Mouse (Mus musculus) heart, embryonic 11.5 days (tissue): ENCODE measurements around the gene Olfr90. TPM values are rescaled to one million over a fixed set of nuclear protein-coding genes. Genes with fewer than 3 reads are reported as not detected.
"Not testable (repeated sequence)": the region's sequence is repeated elsewhere in the genome, so short reads cannot be mapped to it uniquely, and the experiment has no call there.

ENCODE experiments used
- ATAC-seq: fragments of 200-750 bp; cut with Nextera tagmentation; replicated peaks from 2 replicates; pipeline ENCODE4 v1.8.0; 2017; ENCODE audit warnings: moderate library complexity; ENCODE audit not compliant: insufficient number of reproducible peaks, low FRiP score, low TSS enrichment
- H3K27ac ChIP-seq: fragments of 300-500 bp; sonication (generic); 2 replicates; pipeline ENCODE4 v1.5.1; 2014; ENCODE audit warnings: mild to moderate bottlenecking, low read depth, low read length
- H3K27me3 ChIP-seq: fragments of 300-500 bp; sonication (generic); 2 replicates; pipeline ENCODE4 v1.6.1; 2014; ENCODE audit warnings: mild to moderate bottlenecking, low read length, mixed read lengths; ENCODE audit not compliant: control insufficient read depth, insufficient read depth
- H3K36me3 ChIP-seq: fragments of 300-500 bp; sonication (generic); 2 replicates; pipeline ENCODE4 v1.6.1; 2014; ENCODE audit warnings: mild to moderate bottlenecking, low read length, moderate library complexity, mixed read lengths; ENCODE audit not compliant: control insufficient read depth, insufficient read depth
- H3K4me1 ChIP-seq: fragments of 300-500 bp; sonication (generic); 2 replicates; pipeline ENCODE4 v1.6.1; 2014; ENCODE audit warnings: low read length; ENCODE audit not compliant: control insufficient read depth, insufficient read depth
- H3K4me2 ChIP-seq: fragments of 300-500 bp; sonication (generic); 2 replicates; pipeline ENCODE4 v1.6.1; 2014; ENCODE audit warnings: mild to moderate bottlenecking, moderate library complexity
- H3K4me3 ChIP-seq: fragments of 300-500 bp; sonication (generic); 2 replicates; pipeline ENCODE4 v1.5.1; 2014; ENCODE audit warnings: low read depth, low read length
- H3K9ac ChIP-seq: fragments of 300-500 bp; sonication (generic); 2 replicates; pipeline ENCODE4 v1.6.1; 2014; ENCODE audit warnings: mild to moderate bottlenecking, low read depth, low read length, moderate library complexity
- H3K9me3 ChIP-seq: fragments of 300-500 bp; sonication (generic); replicated peaks from 2 replicates; pipeline ENCODE4 v1.6.1; 2016; ENCODE audit warnings: low read length; ENCODE audit not compliant: control insufficient read depth
- whole genome bisulfite sequencing: fragments of 180-500 bp; shearing (Covaris S2); extraction: QIAGEN DNeasy Blood & Tissue Kit; methylation state at CpG from one replicate; pipeline ENCODE4 v1.1.7; 2014; ENCODE audit not compliant: insufficient replicate concordance; 5-methylcytosine and 5-hydroxymethylcytosine counted together
- polyA plus RNA-seq: library from polyadenylated mRNA; unstranded; fragments of >200 nt; fragmentation: Nextera tagmentation; extraction: Ambion mirVana; gene quantifications from 2 replicates; pipeline ENCODE4 v1.2.1, GENCODE M21; 2014

Gene Olfr90
- not detected in 2 replicates for polyA plus RNA-seq

DNA sequence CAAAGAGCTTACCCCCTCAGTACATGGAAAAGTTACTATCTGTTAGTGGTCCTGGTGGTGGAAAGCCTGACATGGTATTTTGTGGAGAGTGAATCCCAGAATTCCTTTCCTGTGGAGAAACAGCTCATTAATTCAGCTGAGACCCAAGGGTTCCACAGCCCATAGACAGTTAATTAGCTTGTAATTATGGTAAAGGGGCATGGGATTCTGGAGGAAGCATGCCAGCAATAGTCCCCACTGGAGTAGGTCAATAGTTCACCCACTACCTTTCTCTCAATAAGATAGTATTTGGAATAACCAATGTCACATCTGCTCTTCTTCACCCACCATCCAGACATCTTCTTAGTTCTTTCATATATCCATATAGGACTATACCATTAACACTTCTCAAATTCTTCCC, at the start of gene Olfr90:
Gene Olfr90, minus strand, starts transcription at position 101 of the 400 bp plus-strand sequence.
- Histone ChIP-seq H3K27ac (no peak within 1 kb of the TSS), H3K36me3 (no peaks in the 10 kb centered on the region), H3K4me2 (no peak within 1 kb of the TSS), H3K4me1 (no peaks in the 10 kb centered on the region), H3K27me3 (no peaks in the 10 kb centered on the region), H3K4me3 (no peak within 1 kb of the TSS), H3K9ac (no peak within 1 kb of the TSS), H3K9me3 (no peaks in the 10 kb centered on the region)
- ATAC-seq, result no peak

DNA sequence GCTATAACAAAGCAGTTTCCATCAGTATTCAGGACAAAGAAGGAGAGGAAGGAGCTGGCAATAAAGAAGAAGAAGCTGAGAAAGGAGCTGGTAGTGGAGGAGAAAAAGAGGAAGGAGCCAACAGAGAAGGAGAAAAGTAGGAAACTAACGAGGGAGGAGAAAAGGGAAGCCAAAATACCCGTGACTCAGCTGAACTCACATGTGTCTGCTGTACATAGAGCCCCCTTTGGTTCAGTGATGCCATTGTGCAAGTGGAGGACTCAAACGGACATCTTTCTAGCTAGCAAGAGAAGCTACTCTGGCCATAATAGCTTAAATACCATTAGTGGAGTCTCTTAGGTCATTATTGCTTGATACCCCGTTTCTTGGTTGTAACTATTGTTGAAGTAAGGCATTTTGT, 43.1 kb upstream of the Olfr90 start:
- ATAC-seq, H3K36me3 ChIP-seq, H3K9me3 ChIP-seq, H3K4me1 ChIP-seq, H3K9ac ChIP-seq, H3K27me3 ChIP-seq, H3K4me3 ChIP-seq, H3K27ac ChIP-seq, H3K4me2 ChIP-seq: not testable (repeated sequence)
- 72% methylated on average over 4 of the region's 4 CpGs for WGBS

DNA sequence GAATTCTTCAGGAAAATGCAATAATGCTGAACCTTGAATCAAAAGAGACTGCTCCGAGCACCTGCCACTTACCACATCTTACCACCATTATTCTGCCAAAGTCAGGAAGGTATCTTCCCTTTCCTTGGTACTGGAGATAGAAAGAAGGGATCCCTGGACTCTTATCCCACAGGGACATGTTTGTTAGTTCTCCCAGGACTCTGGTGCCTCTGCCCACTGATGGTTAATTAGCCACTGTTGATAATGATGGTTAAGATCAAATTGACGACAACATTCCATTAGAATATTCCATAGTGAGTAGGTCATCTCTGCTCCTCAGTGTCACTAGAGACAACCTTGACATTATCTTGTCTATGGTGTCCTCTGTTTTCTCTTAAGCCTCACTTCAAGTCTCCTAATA, 31.7 kb upstream of the Olfr90 start, which contains the start of gene Olfr92:
Gene Olfr92, minus strand, starts transcription at position 101 of the 400 bp plus-strand sequence.
- Histone ChIP-seq H3K4me3 (no peak within 1 kb of the TSS), H3K4me1 (no peaks in the 10 kb centered on the region), H3K9ac (no peak within 1 kb of the TSS), H3K36me3 (no peaks in the 10 kb centered on the region), H3K27ac (no peak within 1 kb of the TSS), H3K27me3 (no peaks in the 10 kb centered on the region), H3K9me3 (no peaks in the 10 kb centered on the region), H3K4me2 (no peak within 1 kb of the TSS)
- no peak for ATAC-seq
- 71% methylated on average over 2 of the region's 2 CpGs for WGBS

DNA sequence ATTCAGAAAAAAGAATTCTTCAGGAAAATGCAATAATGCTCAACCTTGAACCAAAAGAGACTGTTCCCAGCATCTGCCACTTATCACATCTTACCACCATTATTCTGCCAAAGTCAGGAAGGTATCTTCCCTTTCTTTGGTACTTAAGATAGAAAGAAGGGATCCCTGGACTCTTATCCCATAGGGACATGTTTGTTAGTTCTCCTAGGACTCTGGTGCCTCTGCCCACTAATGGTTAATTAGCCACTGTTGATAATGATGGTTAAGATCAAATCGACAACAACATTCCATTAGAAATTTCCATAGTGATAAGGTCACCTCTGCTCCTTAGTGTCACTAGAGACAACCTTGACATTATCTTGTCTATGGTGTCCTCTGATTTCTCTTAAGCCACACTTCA, 9.9 kb upstream of the Olfr90 start, which contains the start of gene Olfr91:
Gene Olfr91, minus strand, starts transcription at position 101 of the 400 bp plus-strand sequence.
- ATAC-seq, result no peak
- Histone ChIP-seq H3K4me3 (no peak within 1 kb of the TSS), H3K4me1 (no peaks in the 10 kb centered on the region), H3K4me2 (no peak within 1 kb of the TSS), H3K9ac (no peak within 1 kb of the TSS), H3K9me3 (no peaks in the 10 kb centered on the region), H3K27ac (no peak within 1 kb of the TSS), H3K27me3 (no peaks in the 10 kb centered on the region), H3K36me3 (no peaks in the 10 kb centered on the region)
- 68% methylated on average over 1 of the region's 1 CpGs for whole genome bisulfite sequencing

DNA sequence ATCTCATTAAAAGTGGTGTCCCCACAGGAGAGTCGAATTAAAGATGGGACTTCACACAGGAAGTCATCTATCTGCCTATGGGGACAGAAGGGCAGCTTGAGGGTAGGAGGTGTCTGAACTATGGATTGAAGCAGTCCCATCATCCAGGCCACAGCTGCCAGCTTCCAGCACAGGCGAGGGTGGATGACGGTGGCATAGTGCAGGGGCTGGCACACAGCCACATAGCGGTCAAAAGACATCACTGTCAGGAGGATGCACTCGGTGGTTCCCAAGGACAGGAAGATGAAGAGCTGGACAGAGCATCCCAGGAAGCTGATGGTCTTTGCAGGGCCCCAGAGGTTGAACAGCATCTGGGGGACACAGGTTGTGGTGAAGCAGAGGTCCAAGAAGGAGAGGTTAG, 5.0 kb upstream of the Olfr90 start:
- Histone ChIP-seq H3K4me2 (no peak overlapping the region), H3K4me3 (no peak overlapping the region), H3K4me1 (no peaks in the 10 kb centered on the region), H3K27me3 (no peaks in the 10 kb centered on the region), H3K9me3 (no peaks in the 10 kb centered on the region), H3K36me3 (no peaks in the 10 kb centered on the region), H3K27ac (no peak overlapping the region), H3K9ac (no peak overlapping the region)
- ATAC-seq, result no peak
- 75% methylated on average over 5 of the region's 5 CpGs for WGBS

DNA sequence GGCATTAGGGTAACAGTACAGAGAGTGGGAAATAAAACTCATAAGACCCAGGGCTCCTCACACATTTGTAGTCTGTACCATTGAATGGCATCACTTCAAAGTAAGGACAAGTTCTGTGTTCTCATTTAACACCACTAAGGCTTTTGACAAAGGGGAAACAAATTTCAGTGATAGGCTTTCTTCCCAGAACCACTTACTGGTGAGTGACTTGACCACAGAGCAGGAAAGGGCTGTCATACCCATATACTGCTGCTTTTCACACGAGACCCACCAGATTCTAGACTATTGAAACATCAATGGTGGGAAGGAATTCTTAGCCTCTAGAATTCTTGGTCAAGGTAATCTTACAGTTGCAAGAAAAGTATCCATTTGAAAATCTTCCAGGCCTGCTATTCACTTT, 3.9 kb upstream of the Olfr90 start:
- no peak overlapping the region for H3K9ac ChIP-seq
- no peak for ATAC-seq
- H3K4me2 ChIP-seq, result no peak overlapping the region
- no peak overlapping the region for H3K4me3 ChIP-seq
- H3K4me1 ChIP-seq, result no peaks in the 10 kb centered on the region
- no peaks in the 10 kb centered on the region for H3K27me3 ChIP-seq
- WGBS, result 73% methylated on average over 1 of the region's 1 CpGs
- no peak overlapping the region for H3K27ac ChIP-seq
- H3K9me3 ChIP-seq, result no peaks in the 10 kb centered on the region
- H3K36me3 ChIP-seq, result no peaks in the 10 kb centered on the region

DNA sequence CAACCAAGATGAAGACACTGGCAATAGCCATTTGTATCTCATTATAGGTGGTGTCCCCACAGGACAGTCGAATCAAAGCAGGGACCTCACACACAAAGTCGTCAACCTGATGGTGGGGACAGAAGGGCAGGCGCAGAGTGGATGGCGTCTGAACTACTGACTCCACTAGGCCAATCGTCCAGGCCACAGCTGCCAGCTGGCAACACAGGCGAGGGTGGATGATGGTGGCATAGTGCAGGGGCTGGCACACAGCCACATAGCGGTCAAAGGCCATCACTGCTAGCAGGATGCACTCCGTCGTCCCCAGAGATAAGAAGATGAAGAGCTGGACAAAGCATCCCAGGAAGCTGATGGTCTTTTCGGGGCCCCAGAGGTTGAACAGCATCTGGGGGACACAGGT, 2.8 kb downstream of the Olfr90 start:
- 66% methylated on average over 10 of the region's 10 CpGs for WGBS
- Histone ChIP-seq H3K4me1 (no peaks in the 10 kb centered on the region), H3K36me3 (no peaks in the 10 kb centered on the region), H3K4me3 (no peak overlapping the region), H3K4me2 (no peak overlapping the region), H3K9ac (no peak overlapping the region), H3K27ac (no peak overlapping the region), H3K27me3 (no peaks in the 10 kb centered on the region), H3K9me3 (no peaks in the 10 kb centered on the region)
- ATAC-seq, result no peak

DNA sequence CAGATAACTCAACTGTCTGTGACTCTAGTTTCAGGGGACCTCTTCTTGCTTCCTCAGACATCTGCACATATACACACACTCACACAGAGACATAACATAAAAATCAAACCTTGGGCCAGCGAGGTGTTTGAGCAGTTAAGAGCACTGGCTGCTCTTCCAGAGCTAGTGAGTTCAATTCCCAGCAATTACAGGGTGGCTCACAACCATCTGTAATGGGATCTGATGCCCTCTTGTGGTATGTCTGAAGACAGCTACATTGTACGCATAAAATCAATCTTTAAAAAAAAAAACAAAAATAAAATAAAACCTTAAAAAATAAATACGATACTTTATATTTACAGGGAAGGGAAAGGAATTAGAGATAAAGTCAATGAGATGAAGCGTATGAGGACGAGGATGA, 3.7 kb downstream of the Olfr90 start:
- H3K4me2 ChIP-seq, result no peak overlapping the region
- 61% methylated on average over 5 of the region's 5 CpGs for whole genome bisulfite sequencing

DNA sequence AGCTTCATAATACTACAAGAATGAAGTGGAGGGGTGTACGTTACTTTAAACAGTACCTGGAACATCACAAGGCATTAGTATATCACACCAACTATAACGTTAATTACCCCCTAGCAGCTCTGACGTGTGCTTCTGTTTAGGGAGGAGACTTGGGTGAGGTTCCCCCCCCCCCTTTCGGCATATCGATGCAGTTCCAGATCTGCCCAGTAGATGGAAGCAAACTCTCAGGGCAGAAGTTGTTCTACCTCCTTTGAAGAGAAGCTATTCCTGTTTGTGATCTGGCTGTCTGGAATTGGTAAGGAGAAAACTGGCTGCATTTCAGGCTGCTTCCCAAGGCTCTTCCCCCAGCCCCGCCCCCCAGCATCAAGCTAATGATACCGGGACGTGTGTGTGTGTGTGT, 5.0 kb downstream of the Olfr90 start:
- Histone ChIP-seq H3K4me3 (no peak overlapping the region), H3K9me3 (no peaks in the 10 kb centered on the region), H3K36me3 (no peaks in the 10 kb centered on the region), H3K9ac (no peak overlapping the region), H3K4me2 (no peak overlapping the region), H3K27me3 (no peaks in the 10 kb centered on the region), H3K4me1 (no peaks in the 10 kb centered on the region), H3K27ac (no peak overlapping the region)
- ATAC-seq, result no peak
- WGBS, result 2% methylated on average over 8 of the region's 8 CpGs

More for the DNA sequence above, 3.7 kb downstream of the Olfr90 start:
- ATAC-seq, result no peak
- no peaks in the 10 kb centered on the region for H3K4me1 ChIP-seq
- no peaks in the 10 kb centered on the region for H3K9me3 ChIP-seq
- H3K36me3 ChIP-seq, result no peaks in the 10 kb centered on the region
- no peak overlapping the region for H3K9ac ChIP-seq
- H3K4me3 ChIP-seq, result no peak overlapping the region
- H3K27me3 ChIP-seq, result no peaks in the 10 kb centered on the region
- no peak overlapping the region for H3K27ac ChIP-seq
